Mouse (Mus musculus) embryonic stem cell, embryonic (primary cell): ENCODE measurements at regions not wholly inside any gene's neighbourhood (a gene's known extent, or its start where the extent isn't known, plus 50 kb on each side); places are given as distances from the start of the nearest gene placed in this dataset.

ENCODE experiments used
- CTCF ChIA-PET, 4 experiments: fragments of 300-600 bp in 2 of 4; fragments of 350-600 bp in 2 of 4; sonication (Branson Sonifier 250); formaldehyde crosslinking; loops; one replicate each; lab custom pipeline; 2022; ENCODE audit warnings: inconsistent platforms in 2 of 4; lab: Charles Lee
- POLR2A ChIA-PET, 4 experiments: fragments of 300-600 bp in 2 of 4; fragments of 350-600 bp in 2 of 4; sonication (Branson Sonifier 250); formaldehyde crosslinking; loops; one replicate each; lab custom pipeline; 2022; ENCODE audit warnings: antibody characterized with exemption in 4 of 4, inconsistent platforms in 1 of 4; lab: Charles Lee

GRCm38 (mm10) chr17:88202214-88202613 is 137.1 kb upstream of the Fbxo11 start:
- POLR2A ChIA-PET = no interaction called here

GRCm38 (mm10) chr17:88209565-88209964 is 144.5 kb upstream of the Fbxo11 start:
- CTCF ChIA-PET = no interaction called here
- POLR2A ChIA-PET = no interaction called here

More at GRCm38 (mm10) chr17:88202214-88202613, 137.1 kb upstream of the Fbxo11 start:
- CTCF ChIA-PET = no interaction called here

- POLR2A ChIA-PET = no interaction called here
- CTCF ChIA-PET = no interaction called here
Measured at GRCm38 (mm10) chr17:88212121-88212520, 147.0 kb upstream of the Fbxo11 start.

- ChIA-PET CTCF (interaction anchor here in 1 of 4 experiments (0.6 to 0.8 kb wide), 2 partner anchors 12 to 357 kb away, joined by 3 read pairs; no protein-coding TSS in a partner anchor), POLR2A (interaction anchor here in 3 of 4 experiments (0.5 to 0.6 kb wide), 4 partner anchors 41 to 311 kb away, joined by 3 read pairs; no protein-coding TSS in a partner anchor)
Measured at GRCm38 (mm10) chr17:88214746-88215145, 149.7 kb upstream of the Fbxo11 start.

- ChIA-PET CTCF (no interaction called here), POLR2A (interaction anchor here in 1 of 4 experiments (0.8 kb wide), 1 partner anchor 34 kb away, joined by 4 read pairs; no protein-coding TSS in a partner anchor)
Measured at GRCm38 (mm10) chr17:88222379-88222955, 157.4 kb upstream of the Fbxo11 start.

- POLR2A ChIA-PET = interaction anchor here in 2 of 4 experiments (0.5 to 2.7 kb wide), 2 partner anchors 16 to 415 kb away, joined by 3 to 7 read pairs; no protein-coding TSS in a partner anchor
- CTCF ChIA-PET = no interaction called here
Measured at GRCm38 (mm10) chr17:88240476-88240875, 175.4 kb upstream of the Fbxo11 start.

GRCm38 (mm10) chr17:88248625-88249024 is 183.5 kb upstream of the Fbxo11 start:
- ChIA-PET POLR2A (interaction anchor here in 2 of 4 experiments (0.6 to 1.6 kb wide), 8 partner anchors 22 to 400 kb away, joined by 3 to 4 read pairs (median 3); partner anchors contain the start of gene Msh6 (in 1 of the 2)), CTCF (interaction anchor here in 1 of 4 experiments (1.1 kb wide), 1 partner anchor 262 kb away, joined by 4 read pairs; no protein-coding TSS in a partner anchor)

- ChIA-PET POLR2A (interaction anchor here in 2 of 4 experiments (0.5 to 1.6 kb wide), 12 partner anchors 12 to 278 kb away, joined by 3 to 6 read pairs (median 4); no protein-coding TSS in a partner anchor), CTCF (interaction anchor here in 3 of 4 experiments (0.6 to 1.2 kb wide), 10 partner anchors 15 to 468 kb away, joined by 3 to 10 read pairs (median 4); no protein-coding TSS in a partner anchor)
Measured at GRCm38 (mm10) chr17:88251949-88252521, 186.9 kb upstream of the Fbxo11 start.

GRCm38 (mm10) chr17:88255744-88256598 is 184.5 kb upstream of the Foxn2 start:
- ChIA-PET CTCF (interaction anchor here (0.5 to 3.6 kb wide), 50 partner anchors 10 to 636 kb away, joined by 3 to 22 read pairs (median 5); partner anchors contain the start of gene Foxn2 (in 1 of the 4)), POLR2A (interaction anchor here (0.5 to 4.9 kb wide), 126 partner anchors 10 to 1344 kb away, joined by 3 to 95 read pairs (median 4); partner anchors contain the start of genes Msh6 (in 3 of the 4), Foxn2 (in 2 of the 4), Ppp1r21 (in 2 of the 4) and Fbxo11 (in 1 of the 4))

GRCm38 (mm10) chr17:88256599-88257544 is 183.6 kb upstream of the Foxn2 start:
- ChIA-PET POLR2A (interaction anchor here (0.5 to 4.9 kb wide), 129 partner anchors 11 to 1343 kb away, joined by 3 to 95 read pairs (median 4); partner anchors contain the start of genes Msh6 (in 3 of the 4), Foxn2 (in 2 of the 4), Ppp1r21 (in 2 of the 4) and Fbxo11 (in 1 of the 4)), CTCF (interaction anchor here (0.5 to 3.6 kb wide), 55 partner anchors 9 to 441 kb away, joined by 3 to 22 read pairs (median 4); partner anchors contain the start of gene Foxn2 (in 2 of the 4))

- CTCF ChIA-PET = interaction anchor here (0.6 to 3.6 kb wide), 15 partner anchors 11 to 451 kb away, joined by 3 to 21 read pairs (median 4); no protein-coding TSS in a partner anchor
- POLR2A ChIA-PET = interaction anchor here (0.5 to 4.9 kb wide), 34 partner anchors 9 to 378 kb away, joined by 3 to 95 read pairs (median 4); partner anchors contain the start of gene Msh6 (in 2 of the 4)
Measured at GRCm38 (mm10) chr17:88258361-88258796, 182.1 kb upstream of the Foxn2 start.

GRCm38 (mm10) chr17:88260176-88260575 is 180.3 kb upstream of the Foxn2 start:
- ChIA-PET POLR2A (interaction anchor here in 3 of 4 experiments (0.6 to 1.0 kb wide), 4 partner anchors 10 to 286 kb away, joined by 3 to 10 read pairs (median 3); no protein-coding TSS in a partner anchor), CTCF (interaction anchor here in 1 of 4 experiments (0.7 kb wide), 2 partner anchors 101 to 354 kb away, joined by 3 to 4 read pairs; no protein-coding TSS in a partner anchor)

- ChIA-PET CTCF (no interaction called here), POLR2A (interaction anchor here in 2 of 4 experiments (0.6 to 0.7 kb wide), 2 partner anchors 10 to 249 kb away, joined by 3 read pairs; no protein-coding TSS in a partner anchor)
Measured at GRCm38 (mm10) chr17:88260826-88261225, 179.7 kb upstream of the Foxn2 start.

- ChIA-PET CTCF (no interaction called here), POLR2A (interaction anchor here in 2 of 4 experiments (0.5 to 1.1 kb wide), 5 partner anchors 32 to 288 kb away, joined by 3 to 7 read pairs (median 3); no protein-coding TSS in a partner anchor)
Measured at GRCm38 (mm10) chr17:88261556-88261955, 179.0 kb upstream of the Foxn2 start.

GRCm38 (mm10) chr17:88262326-88263187 is 178.0 kb upstream of the Foxn2 start:
- CTCF ChIA-PET = interaction anchor here in 1 of 4 experiments (0.6 kb wide), 2 partner anchors 249 to 1990 kb away, joined by 3 to 6 read pairs; no protein-coding TSS in a partner anchor

More at GRCm38 (mm10) chr17:88262326-88263187, 178.0 kb upstream of the Foxn2 start:
- POLR2A ChIA-PET = interaction anchor here in 1 of 4 experiments (0.6 to 1.1 kb wide), 2 partner anchors 249 to 336 kb away, joined by 3 to 4 read pairs; no protein-coding TSS in a partner anchor
